Mouse (Mus musculus) neural tube, embryonic 15.5 days (tissue): ENCODE measurements around the gene Hsf4. TPM values are rescaled to one million over a fixed set of nuclear protein-coding genes. Genes with fewer than 3 reads are reported as not detected.
A peak's percentile ranks its signal among the peaks of the same experiment; 100 is the strongest.

Source experiments
- ATAC-seq: fragments of 200-750 bp; cut with Nextera tagmentation; 2 replicates; pipeline ENCODE4 v1.8.0; 2017; ENCODE audit warnings: mild to moderate bottlenecking, moderate TSS enrichment, moderate library complexity; ENCODE audit not compliant: low FRiP score
- H3K27ac ChIP-seq: fragments of 300-500 bp; sonication (generic); replicated peaks from 2 replicates; pipeline ENCODE4 v1.5.1; 2015; ENCODE audit warnings: mild to moderate bottlenecking, inconsistent platforms
- H3K27me3 ChIP-seq: fragments of 300-500 bp; sonication (generic); replicated peaks from 2 replicates; pipeline ENCODE4 v1.6.1; 2015; ENCODE audit warnings: inconsistent platforms
- H3K36me3 ChIP-seq: fragments of 300-500 bp; sonication (generic); 2 replicates; pipeline ENCODE4 v1.6.1; 2015; ENCODE audit warnings: inconsistent platforms
- H3K4me1 ChIP-seq: fragments of 300-500 bp; sonication (generic); 2 replicates; pipeline ENCODE4 v1.6.1; 2015; ENCODE audit warnings: inconsistent platforms
- H3K4me2 ChIP-seq: fragments of 300-500 bp; sonication (generic); 2 replicates; pipeline ENCODE4 v1.6.1; 2015; ENCODE audit warnings: inconsistent platforms, mild to moderate bottlenecking, moderate library complexity
- H3K4me3 ChIP-seq: fragments of 300-500 bp; sonication (generic); replicated peaks from 2 replicates; pipeline ENCODE4 v1.5.1; 2015; ENCODE audit warnings: mild to moderate bottlenecking, inconsistent platforms
- H3K9ac ChIP-seq: fragments of 300-500 bp; sonication (generic); replicated peaks from 2 replicates; pipeline ENCODE4 v1.6.1; 2015; ENCODE audit warnings: mild to moderate bottlenecking, inconsistent platforms
- H3K9me3 ChIP-seq: fragments of 300-500 bp; sonication (generic); replicated peaks from 2 replicates; pipeline ENCODE4 v1.6.1; 2016; ENCODE audit warnings: inconsistent platforms
- WGBS: fragments of 180-500 bp; shearing (Covaris S2); methylation state at CpG from one replicate; pipeline ENCODE4 v1.1.7; 2015; ENCODE audit warnings: mixed read lengths; 5-methylcytosine and 5-hydroxymethylcytosine counted together
- polyA plus RNA-seq: library from polyadenylated mRNA; unstranded; fragments of >200 nt; fragmentation: Nextera tagmentation; extraction: Ambion mirVana; gene quantifications from 2 replicates; pipeline ENCODE4 v1.2.1, GENCODE M21; 2015

Hsf4 gene
- polyA plus RNA-seq, 1 experiment from 2014 or later, result 0.92 TPM

DNA sequence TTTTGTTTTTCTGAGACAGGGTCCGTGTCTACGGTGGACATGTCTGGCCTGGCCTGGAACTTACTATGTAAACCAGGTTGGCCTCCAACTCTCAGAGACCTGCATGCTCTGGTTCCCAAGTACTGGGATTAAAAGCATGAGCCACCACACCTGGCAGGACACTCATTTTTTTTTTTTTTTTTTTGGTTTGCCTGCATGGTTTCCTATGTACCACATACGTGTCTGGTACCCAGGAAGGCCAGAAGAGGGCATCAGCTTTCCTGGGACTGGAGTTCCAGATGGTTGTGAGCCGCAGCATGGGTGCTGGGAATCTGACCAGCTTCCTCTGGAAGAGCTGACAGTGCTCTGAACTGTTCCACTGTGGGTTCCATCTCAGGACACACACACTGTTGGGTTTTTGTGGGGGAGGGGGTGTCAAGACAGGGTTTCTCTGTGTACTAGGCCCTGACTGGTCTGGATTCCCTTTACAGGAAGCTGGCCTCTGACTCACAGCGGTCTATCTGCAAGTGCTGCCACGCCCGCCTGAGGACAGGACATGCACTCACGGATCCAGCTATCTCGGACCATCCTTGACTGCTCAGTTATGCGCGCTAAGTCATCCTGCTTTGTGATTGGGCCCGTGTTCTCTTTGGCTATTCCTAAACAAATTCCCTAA, 8.1 kb upstream of the Hsf4 start:
- Histone ChIP-seq H3K4me3 (no peak overlapping the region), H3K9me3 (no peaks in the 10 kb centered on the region), H3K27me3 (peaks cover 87% of the 10 kb centered on the region), H3K4me1 (peaks cover 32% of the 10 kb centered on the region), H3K4me2 (no peak overlapping the region), H3K36me3 (no peaks in the 10 kb centered on the region), H3K9ac (no peak overlapping the region), H3K27ac (no peak overlapping the region)
- WGBS, result 86% methylated on average over 12 of the region's 12 CpGs
- no peak for ATAC-seq

DNA sequence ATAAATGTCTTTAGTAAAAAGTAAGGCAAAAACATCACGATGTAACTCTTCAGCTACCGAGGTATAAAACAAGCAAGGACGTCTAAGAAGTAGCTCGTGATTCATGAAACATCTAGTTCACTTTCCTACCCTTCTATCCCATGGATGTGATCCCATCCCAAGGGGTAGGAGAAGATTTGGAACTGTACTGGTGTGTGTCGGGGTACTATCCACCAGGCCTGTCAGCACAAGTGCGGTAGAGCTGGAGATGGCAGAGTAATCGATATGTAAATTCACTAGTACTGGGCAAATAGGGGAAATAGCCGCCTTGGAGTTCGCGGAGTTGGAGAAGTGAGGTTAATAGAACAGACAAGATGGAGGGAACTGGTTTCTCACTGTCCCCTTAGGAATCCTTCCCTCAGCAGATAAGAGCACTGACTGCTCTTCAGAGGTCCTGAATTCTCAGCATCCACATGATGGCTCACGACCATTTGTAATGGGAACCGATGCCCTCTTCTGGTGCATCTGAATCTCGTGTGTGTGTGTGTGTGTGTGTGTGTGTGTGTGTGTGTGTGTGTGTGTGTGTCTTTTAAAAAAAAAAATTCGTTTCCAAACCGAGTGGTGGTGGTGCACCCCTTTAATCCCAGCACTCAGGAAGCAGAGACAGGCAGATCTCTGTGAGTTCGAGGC, 6.2 kb upstream of the Hsf4 start:
- H3K4me1 ChIP-seq, result peaks cover 45% of the 10 kb centered on the region
- H3K4me2 ChIP-seq, result 0 out of 2 replicates have a peak overlapping the region, but pooled peaks have one; percentile 92
- peak overlapping the region; percentile 64 for H3K4me3 ChIP-seq
- no peak overlapping the region for H3K27ac ChIP-seq
- H3K9ac ChIP-seq, result no peak overlapping the region
- H3K9me3 ChIP-seq, result no peaks in the 10 kb centered on the region
- peaks cover 91% of the 10 kb centered on the region for H3K27me3 ChIP-seq
- H3K36me3 ChIP-seq, result no peaks in the 10 kb centered on the region
- WGBS, result 41% methylated on average over 16 of the region's 16 CpGs
- ATAC-seq, result no peak

DNA sequence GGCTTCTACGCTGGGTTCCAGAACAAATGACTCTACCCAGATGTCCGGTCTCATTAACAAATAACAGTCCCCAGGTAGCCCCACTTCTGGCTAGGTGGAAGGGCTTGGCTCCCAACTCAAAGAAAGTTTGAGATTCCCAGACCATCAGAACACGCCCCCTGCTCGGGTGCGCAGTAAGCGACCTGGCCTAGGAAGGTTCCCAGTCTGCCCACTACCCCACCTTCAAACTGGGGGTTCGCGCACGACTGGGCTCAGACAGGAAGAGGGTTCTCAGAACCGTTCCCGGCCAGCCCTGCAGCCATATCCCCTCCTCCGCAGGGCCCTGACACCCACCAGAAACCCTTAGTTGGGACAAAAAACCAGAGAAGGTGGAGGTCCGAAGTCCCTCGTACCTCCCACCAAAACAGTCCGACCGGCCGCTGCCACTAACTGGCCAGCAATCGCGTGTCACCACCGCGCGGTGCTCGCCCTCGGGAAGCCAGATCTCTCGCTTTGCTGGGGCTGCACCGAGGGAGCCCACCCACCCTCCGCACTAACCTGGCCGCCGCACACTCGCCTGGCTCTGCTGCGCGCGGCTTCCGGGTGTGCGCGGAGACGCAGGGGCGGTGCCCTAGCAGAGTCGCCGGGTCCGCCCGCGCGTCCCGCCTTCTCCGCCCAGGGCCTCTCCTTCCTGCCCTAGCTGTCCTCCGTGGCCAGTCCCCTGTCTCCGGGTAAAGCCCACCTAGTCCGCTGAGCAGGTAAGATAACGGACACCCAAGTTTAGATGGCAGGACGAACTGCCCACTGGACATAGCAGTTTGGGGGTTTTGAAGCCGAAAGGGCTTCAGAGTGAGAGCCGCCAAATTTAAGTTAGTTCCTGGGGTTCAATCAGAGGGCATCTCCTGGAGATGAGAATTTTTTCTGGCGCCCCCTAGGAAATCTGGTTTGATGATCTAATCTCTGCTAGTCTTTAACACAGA, 5.3 kb upstream of the Hsf4 start, which contains the start of the genes Tradd and Fbxl8:
TSS of gene Tradd (minus strand) at position 586 of the 959 bp plus-strand sequence.
TSS of gene Fbxl8 (plus strand) at position 625 of the 959 bp plus-strand sequence.
- H3K4me1 ChIP-seq, result peaks cover 45% of the 10 kb centered on the region
- under 1% methylated on average over 54 of the region's 54 CpGs for WGBS
- H3K9ac ChIP-seq, result peak within 1 kb of the TSS; percentile 49
- H3K27ac ChIP-seq, result no peak within 1 kb of the TSS
- peaks cover 90% of the 10 kb centered on the region for H3K27me3 ChIP-seq
- no peaks in the 10 kb centered on the region for H3K9me3 ChIP-seq
- ATAC-seq, result no peak
- H3K4me2 ChIP-seq, result peak within 1 kb of the TSS; percentile 92
- no peaks in the 10 kb centered on the region for H3K36me3 ChIP-seq
- peak within 1 kb of the TSS; percentile 64 for H3K4me3 ChIP-seq

DNA sequence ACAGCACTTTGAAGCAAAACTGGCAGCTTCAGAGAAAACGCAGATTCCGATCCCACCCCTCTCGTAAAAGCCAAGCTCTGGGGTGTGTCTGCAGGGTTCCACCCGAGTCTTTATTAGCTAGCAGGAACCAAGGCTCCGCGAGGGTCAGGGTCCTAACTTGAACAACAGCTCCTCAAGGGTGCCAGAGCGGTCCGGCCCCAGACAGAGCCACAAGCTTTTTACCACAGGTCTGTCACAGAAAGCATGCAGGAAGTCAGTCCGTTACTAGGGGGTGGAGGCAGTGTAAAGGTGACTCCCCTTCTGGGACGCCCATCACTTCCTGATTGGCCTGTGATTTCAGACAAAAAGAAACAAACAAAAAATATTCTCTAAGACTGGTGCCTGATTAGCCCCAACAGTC, 4.5 kb upstream of the Hsf4 start:
- H3K4me1 ChIP-seq, result peaks cover 46% of the 10 kb centered on the region
- H3K4me3 ChIP-seq, result peak overlapping the region; percentile 64
- ATAC-seq, result no peak
- 4% methylated on average over 10 of the region's 10 CpGs for WGBS
- no peak overlapping the region for H3K9ac ChIP-seq
- H3K4me2 ChIP-seq, result peak overlapping the region; percentile 92
- H3K9me3 ChIP-seq, result no peaks in the 10 kb centered on the region
- H3K27ac ChIP-seq, result no peak overlapping the region
- no peaks in the 10 kb centered on the region for H3K36me3 ChIP-seq
- peaks cover 91% of the 10 kb centered on the region for H3K27me3 ChIP-seq

DNA sequence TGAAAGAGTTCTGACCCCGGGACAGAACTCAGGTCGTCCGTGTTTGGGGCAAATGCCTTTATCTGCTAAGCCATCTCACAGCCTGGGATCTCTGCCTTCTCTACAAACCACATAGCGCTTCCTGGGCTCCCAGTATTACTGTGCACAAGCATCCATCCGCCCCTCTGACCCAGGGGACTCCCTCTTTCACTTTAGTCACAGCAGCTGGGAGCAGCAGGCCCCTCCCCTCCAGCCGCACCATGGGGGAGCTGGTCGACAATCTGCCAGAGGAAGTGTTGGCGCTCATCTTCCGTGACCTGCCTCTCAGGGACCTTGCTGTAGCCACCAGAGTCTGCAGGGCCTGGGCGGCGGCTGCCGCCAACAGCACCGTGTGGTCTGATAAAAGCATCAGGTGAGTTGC, 2.8 kb upstream of the Hsf4 start:
- ATAC-seq, result no peak
- 13% methylated on average over 13 of the region's 13 CpGs for WGBS
- peaks cover 91% of the 10 kb centered on the region for H3K27me3 ChIP-seq

DNA sequence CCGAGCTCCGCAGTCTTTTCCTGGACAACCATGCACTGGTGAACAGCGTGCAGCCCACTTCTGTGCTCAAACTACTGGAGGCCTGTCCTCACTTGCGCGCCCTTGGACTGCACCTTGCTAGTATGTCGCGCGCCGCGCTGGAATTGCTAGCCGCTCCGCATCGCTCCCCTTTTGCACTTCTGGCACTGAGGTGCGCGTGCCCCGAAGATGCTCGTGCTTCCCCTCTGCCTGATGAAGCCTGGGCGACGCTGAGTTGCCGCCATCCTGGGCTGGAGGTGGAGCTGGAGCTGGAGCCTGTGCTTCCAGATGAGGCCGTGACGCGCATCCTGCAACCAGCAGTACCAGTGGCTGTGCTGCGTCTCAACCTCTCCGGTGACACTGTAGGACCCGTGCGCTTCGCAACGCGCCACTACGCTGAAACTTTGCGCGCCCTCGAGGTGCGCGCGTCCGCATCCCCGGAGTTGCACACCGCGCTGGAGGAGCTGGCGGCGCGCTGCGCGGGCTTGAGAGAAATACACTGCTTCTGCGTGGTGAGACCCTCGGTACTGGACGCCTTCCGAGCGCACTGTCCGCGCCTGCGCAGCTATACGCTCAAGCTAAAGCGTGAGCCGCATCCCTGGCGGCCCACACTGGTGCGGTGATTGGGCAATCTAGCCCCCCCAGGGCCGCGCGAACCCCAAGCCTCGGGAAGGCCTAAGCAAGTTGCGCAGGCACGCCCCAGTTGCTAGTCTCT, 1.1 kb upstream of the Hsf4 start:
- Histone ChIP-seq H3K9me3 (no peaks in the 10 kb centered on the region), H3K4me1 (peaks cover 56% of the 10 kb centered on the region), H3K36me3 (no peaks in the 10 kb centered on the region), H3K4me2 (peak overlapping the region; percentile 80), H3K27ac (peak overlapping the region; percentile 82), H3K9ac (peak overlapping the region; percentile 54), H3K4me3 (peak overlapping the region; percentile 54), H3K27me3 (peaks cover 95% of the 10 kb centered on the region)
- WGBS, result 3% methylated on average over 65 of the region's 65 CpGs
- peak; percentile 89 for ATAC-seq

More for the DNA sequence above, 2.8 kb upstream of the Hsf4 start:
- Histone ChIP-seq H3K4me3 (no peak overlapping the region), H3K4me1 (peaks cover 56% of the 10 kb centered on the region), H3K9ac (no peak overlapping the region), H3K4me2 (peak overlapping the region; percentile 3; the same call in 1 of the 2 replicates), H3K9me3 (no peaks in the 10 kb centered on the region), H3K36me3 (no peaks in the 10 kb centered on the region), H3K27ac (no peak overlapping the region)

DNA sequence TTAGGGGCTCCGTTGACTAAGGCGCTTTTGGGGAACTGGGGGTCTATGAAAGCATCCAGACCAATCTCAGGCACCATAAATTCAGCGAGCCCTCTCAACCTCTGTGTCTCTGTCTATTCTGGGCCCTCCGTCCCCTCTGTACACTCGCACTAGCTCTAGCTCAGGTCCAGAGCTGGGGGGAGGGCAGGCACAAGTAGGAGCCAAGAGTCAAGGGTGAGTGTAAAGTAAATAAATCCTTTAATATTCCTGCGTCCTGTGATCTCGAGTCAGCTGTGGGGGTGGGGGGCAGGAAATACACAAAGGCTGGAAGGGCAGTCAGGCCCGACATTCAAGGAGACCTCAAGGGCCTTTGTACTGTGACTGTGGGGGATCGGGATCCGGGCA, 534 bp upstream of the Hsf4 start:
- Histone ChIP-seq H3K4me2 (peak overlapping the region; percentile 80), H3K27ac (peak overlapping the region; percentile 82), H3K9me3 (no peaks in the 10 kb centered on the region), H3K9ac (peak overlapping the region; percentile 54), H3K27me3 (peaks cover 95% of the 10 kb centered on the region), H3K4me1 (peaks cover 52% of the 10 kb centered on the region), H3K4me3 (peak overlapping the region; percentile 54), H3K36me3 (no peaks in the 10 kb centered on the region)
- ATAC-seq, result peak; percentile 6; the same call in 1 of the 2 replicates
- 1% methylated on average over 10 of the region's 10 CpGs for WGBS

DNA sequence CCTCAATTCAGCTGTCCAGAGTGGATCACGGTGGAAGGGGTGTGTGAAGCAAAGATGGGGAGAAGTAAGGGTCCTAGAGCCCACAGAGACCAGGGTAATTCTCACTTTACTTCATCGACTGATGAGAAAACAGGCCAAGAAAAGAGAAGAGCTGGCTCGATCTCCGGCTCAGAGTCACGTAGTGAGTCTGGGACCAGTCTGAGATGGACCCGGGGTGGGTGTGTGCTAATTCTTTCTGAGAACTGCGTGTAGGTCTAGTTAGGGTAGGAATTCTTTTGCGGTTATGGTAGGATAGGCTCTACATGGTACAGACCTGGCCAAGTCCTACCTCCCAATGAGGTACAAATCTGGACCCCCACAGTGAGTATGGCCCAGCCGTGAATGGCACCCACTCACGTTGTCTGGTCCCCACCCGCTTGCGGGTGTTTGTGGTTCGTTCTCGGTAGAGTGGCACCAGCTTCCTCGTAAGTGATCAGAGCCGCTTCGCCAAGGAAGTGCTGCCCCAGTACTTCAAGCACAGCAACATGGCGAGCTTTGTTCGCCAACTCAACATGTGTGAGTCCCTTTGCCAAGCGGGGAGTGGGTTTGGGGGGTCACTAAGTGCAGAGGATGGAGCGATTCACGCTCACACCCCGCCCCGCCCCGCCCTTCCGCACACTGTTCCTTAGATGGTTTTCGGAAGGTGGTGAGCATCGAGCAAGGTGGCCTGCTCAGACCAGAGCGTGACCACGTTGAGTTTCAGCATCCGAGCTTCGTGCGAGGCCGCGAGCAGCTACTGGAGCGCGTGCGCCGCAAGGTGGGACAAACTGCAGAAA, 707 bp downstream of the Hsf4 start:
- no peak overlapping the region for H3K9ac ChIP-seq
- H3K9me3 ChIP-seq, result no peaks in the 10 kb centered on the region
- no peak overlapping the region for H3K27ac ChIP-seq
- H3K4me1 ChIP-seq, result peaks cover 42% of the 10 kb centered on the region
- H3K36me3 ChIP-seq, result no peaks in the 10 kb centered on the region
- H3K4me2 ChIP-seq, result peak overlapping the region; percentile 80
- H3K4me3 ChIP-seq, result peak overlapping the region; percentile 54
- 3% methylated on average over 39 of the region's 39 CpGs for WGBS
- H3K27me3 ChIP-seq, result peaks cover 96% of the 10 kb centered on the region
- ATAC-seq, result no peak

DNA sequence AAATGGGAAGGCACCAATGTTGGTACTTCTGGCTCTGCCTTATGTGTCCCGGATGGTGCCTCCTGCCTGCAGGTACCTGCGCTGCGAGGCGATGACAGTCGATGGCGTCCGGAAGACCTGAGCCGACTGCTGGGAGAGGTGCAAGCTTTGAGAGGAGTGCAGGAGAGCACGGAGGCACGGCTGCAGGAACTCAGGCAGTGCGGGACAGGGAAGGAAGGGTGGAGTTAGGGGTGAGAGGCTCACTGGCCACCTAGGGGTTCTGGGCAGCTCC, 1.2 kb downstream of the Hsf4 start:
- H3K36me3 ChIP-seq, result no peaks in the 10 kb centered on the region
- peaks cover 96% of the 10 kb centered on the region for H3K27me3 ChIP-seq
- ATAC-seq, result no peak
- H3K27ac ChIP-seq, result no peak overlapping the region
- H3K4me2 ChIP-seq, result peak overlapping the region; percentile 80
- H3K9me3 ChIP-seq, result no peaks in the 10 kb centered on the region
- H3K9ac ChIP-seq, result no peak overlapping the region
- H3K4me3 ChIP-seq, result peak overlapping the region; percentile 13; the same call in 1 of the 2 replicates
- WGBS, result 3% methylated on average over 11 of the region's 11 CpGs
- peaks cover 47% of the 10 kb centered on the region for H3K4me1 ChIP-seq

DNA sequence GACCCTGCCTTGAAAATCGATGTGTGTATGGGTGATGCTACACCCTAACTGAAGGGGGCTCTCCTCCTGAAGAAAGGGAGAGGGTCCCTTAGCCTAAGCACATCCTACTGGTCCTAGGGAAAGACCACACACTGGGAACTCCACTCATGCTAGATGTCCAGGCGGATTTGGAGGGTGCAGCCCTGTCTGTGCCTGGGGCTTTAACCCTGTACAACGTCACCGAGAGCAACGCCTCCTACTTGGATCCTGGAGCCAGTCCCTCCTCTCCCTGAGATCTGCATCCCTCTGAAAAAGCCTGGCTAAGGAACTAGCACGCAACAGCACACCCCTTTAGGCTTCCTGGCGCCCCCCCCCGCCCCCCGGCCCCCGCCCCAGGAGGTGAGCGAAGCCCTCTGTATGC, 5.8 kb downstream of the Hsf4 start:
- peak overlapping the region; percentile 48; the same call in 1 of the 2 replicates for H3K4me3 ChIP-seq
- H3K27ac ChIP-seq, result no peak overlapping the region
- H3K9ac ChIP-seq, result 0 out of 2 replicates have a peak overlapping the region, but pooled peaks have one; percentile 47
- no peak for ATAC-seq
- H3K27me3 ChIP-seq, result peaks cover 96% of the 10 kb centered on the region
- 7% methylated on average over 11 of the region's 11 CpGs for WGBS
- no peaks in the 10 kb centered on the region for H3K9me3 ChIP-seq
- H3K4me1 ChIP-seq, result peaks cover 39% of the 10 kb centered on the region
- peaks cover 7% of the 10 kb centered on the region for H3K36me3 ChIP-seq
- H3K4me2 ChIP-seq, result peak overlapping the region; percentile 89
